Mouse (Mus musculus) testis, adult 2 months (tissue): ENCODE data around the gene Emc3.

Experiments
- CTCF ChIP-seq: fragments of 200-500 bp; IDR thresholded peaks from 2 replicates; pipeline ENCODE4 v1.5.1; 2012; ENCODE audit warnings: low read depth, mild to moderate bottlenecking, inconsistent platforms, low read length, moderate library complexity; ENCODE audit not compliant: control insufficient read depth, insufficient read depth, insufficient replicate concordance
- POLR2A ChIP-seq: fragments of 200-500 bp; IDR thresholded peaks from 2 replicates; pipeline ENCODE4 v1.6.1; 2012; ENCODE audit warnings: low read depth, mild to moderate bottlenecking, inconsistent platforms, low read length, moderate library complexity; ENCODE audit not compliant: control insufficient read depth

DNA sequence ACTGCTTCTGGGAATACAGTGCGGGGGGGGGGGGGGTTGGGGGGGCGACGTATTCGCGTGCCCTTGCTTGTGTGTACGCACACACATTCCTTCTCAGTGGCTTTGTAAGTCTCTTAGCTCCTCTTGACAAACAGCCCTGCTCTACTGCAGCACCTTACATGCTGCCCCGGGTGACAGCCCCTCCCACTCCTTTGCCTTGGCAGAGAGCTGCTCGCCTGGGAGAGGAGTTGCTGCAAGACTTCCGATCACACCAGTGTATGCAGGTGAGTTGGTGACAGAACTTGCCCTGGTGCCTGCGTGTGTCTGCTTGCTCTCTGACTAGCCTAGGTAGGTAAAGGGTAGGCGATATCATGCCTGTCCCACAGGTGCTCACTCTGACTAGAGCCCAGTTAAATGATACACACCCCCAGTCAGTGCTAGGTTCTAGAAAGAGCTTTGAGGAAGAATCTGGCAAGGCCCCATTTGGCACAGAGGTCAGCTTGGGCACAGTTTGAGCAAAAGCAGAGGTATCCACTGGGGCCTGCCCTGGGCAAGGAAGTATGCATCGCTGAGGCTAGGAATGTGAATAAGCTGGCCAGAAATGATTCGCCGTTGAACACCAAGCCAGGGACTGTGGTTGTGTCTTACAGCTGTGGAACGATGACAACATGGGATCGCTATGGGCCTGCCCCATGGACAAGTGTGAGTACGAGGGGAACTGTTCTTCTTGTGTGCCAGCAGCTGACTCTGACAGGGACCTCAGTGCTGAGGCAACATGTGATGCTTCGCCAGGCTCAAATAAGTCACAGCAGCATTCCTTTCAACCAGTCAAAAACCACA, 50.7 kb downstream of the Emc3 start:
- no peak for TF ChIP-seq CTCF
- TF ChIP-seq POLR2A: no peak
